Mouse (Mus musculus) liver, postnatal 0 days (tissue): ENCODE data around the gene Hsp90aa1.

Experiments
- CTCF ChIP-seq: sonication (generic); IDR thresholded peaks from 2 replicates; pipeline ENCODE4 v1.5.1; 2016; ENCODE audit warnings: antibody characterized with exemption, low read depth
- EP300 ChIP-seq: IDR thresholded peaks from 2 replicates; pipeline ENCODE4 v1.6.1; 2016; ENCODE audit warnings: antibody characterized with exemption, low read depth, mild to moderate bottlenecking

GRCm38 (mm10) chr12:110698523-110699170 lies 3.9 kb downstream of the Hsp90aa1 start:
- TF ChIP-seq CTCF: no peak
- no peak for TF ChIP-seq EP300
